Mouse (Mus musculus) R1 (cell line): ENCODE results near the gene Lyve1.
"Not testable (repeated sequence)": the region's sequence is repeated elsewhere in the genome, so short reads cannot be mapped to it uniquely, and the experiment has no call there.

Experiments
- DNase-seq: peaks from one replicate; pipeline ENCODE4 v3.0.0-alpha.2; 2018; ENCODE audit warnings: low read depth, low spot score

Lyve1 gene

GRCm38 (mm10) chr7:110862751-110863289 lies at the start of gene Lyve1:
Lyve1 (minus strand) TSS chr7:110863239.
- no peak for DNase-seq

- no peak for DNase-seq
Measured at GRCm38 (mm10) chr7:110908209-110909144, 45.4 kb upstream of the Lyve1 start.

GRCm38 (mm10) chr7:110906566-110906965 lies 43.5 kb upstream of the Lyve1 start:
- DNase-seq: no peak

GRCm38 (mm10) chr7:110903226-110903625 lies 40.2 kb upstream of the Lyve1 start:
- DNase-seq: no peak

- no peak for DNase-seq
Measured at GRCm38 (mm10) chr7:110897202-110897601, 34.2 kb upstream of the Lyve1 start.

GRCm38 (mm10) chr7:110896453-110896852 lies 33.4 kb upstream of the Lyve1 start:
- DNase-seq: no peak

GRCm38 (mm10) chr7:110895772-110896171 lies 32.7 kb upstream of the Lyve1 start:
- not testable (repeated sequence) for DNase-seq

GRCm38 (mm10) chr7:110894673-110895072 lies 31.6 kb upstream of the Lyve1 start:
- DNase-seq: no peak

GRCm38 (mm10) chr7:110893943-110894610 lies 31.0 kb upstream of the Lyve1 start:
- DNase-seq: no peak

- DNase-seq: no peak
Measured at GRCm38 (mm10) chr7:110891501-110891986, 28.5 kb upstream of the Lyve1 start.

GRCm38 (mm10) chr7:110881746-110882333 lies 18.8 kb upstream of the Lyve1 start:
- no peak for DNase-seq

GRCm38 (mm10) chr7:110878028-110878427 lies 15.0 kb upstream of the Lyve1 start:
- DNase-seq: no peak

GRCm38 (mm10) chr7:110876965-110877364 lies 13.9 kb upstream of the Lyve1 start:
- no peak for DNase-seq

GRCm38 (mm10) chr7:110868807-110869206 lies 5.8 kb upstream of the Lyve1 start:
- DNase-seq: no peak

- peak; percentile 77 for DNase-seq
Measured at GRCm38 (mm10) chr7:110867116-110867515, 4.1 kb upstream of the Lyve1 start.

- no peak for DNase-seq
Measured at GRCm38 (mm10) chr7:110866021-110866420, 3.0 kb upstream of the Lyve1 start.

GRCm38 (mm10) chr7:110865570-110865969 lies 2.5 kb upstream of the Lyve1 start:
- no peak for DNase-seq

GRCm38 (mm10) chr7:110865038-110865437 lies 2.0 kb upstream of the Lyve1 start:
- peak; percentile 65 for DNase-seq

- no peak for DNase-seq
Measured at GRCm38 (mm10) chr7:110860129-110860528, 2.9 kb downstream of the Lyve1 start.

GRCm38 (mm10) chr7:110855604-110856003 lies 7.4 kb downstream of the Lyve1 start:
- no peak for DNase-seq

GRCm38 (mm10) chr7:110854927-110855546 lies 8.0 kb downstream of the Lyve1 start:
- no peak for DNase-seq
